Mouse (Mus musculus): Measurements from ENCODE around the gene Rnase1. TPM values are rescaled to one million over a fixed set of nuclear protein-coding genes. Genes with fewer than 3 reads are reported as not detected.

Gene Rnase1
- polyA plus RNA-seq, 1 experiment from 2014 or later = 1.1 TPM

DNA sequence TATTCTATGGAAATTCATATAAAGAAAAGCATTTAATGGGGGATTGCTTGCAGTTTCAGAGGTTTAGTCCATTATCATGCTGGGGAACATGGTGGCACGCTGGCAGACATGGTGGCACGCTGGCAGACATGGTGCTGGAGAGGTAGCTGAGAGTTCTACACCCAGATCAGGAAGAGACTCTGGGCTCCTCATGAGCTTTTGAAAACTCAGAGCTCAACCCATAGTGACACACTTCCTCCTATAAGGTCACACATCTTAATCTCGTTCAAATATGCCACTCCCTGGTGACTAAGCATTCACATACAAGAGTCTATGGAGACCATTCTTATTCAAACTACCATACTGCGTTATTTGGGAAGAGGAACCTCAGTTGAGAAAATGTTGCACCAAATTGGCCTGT is 14.2 kb downstream of the Rnase1 start:
- Histone ChIP-seq H3K9me3 (replicated peaks) (no peaks in the 10 kb centered on the region), H3K4me3 (replicated peaks) (no peak overlapping the region), H3K27me3 (replicated peaks) (no peaks in the 10 kb centered on the region), H3K36me3 (no peaks in the 10 kb centered on the region), H3K4me2 (no peak overlapping the region), H3K4me1 (no peaks in the 10 kb centered on the region), H3K9ac (replicated peaks) (no peak overlapping the region), H3K27ac (replicated peaks) (no peak overlapping the region)
- no peak for ATAC-seq (ENCODE audit: low FRiP score)
- 93% methylated on average over 4 of the region's 4 CpGs for WGBS

DNA sequence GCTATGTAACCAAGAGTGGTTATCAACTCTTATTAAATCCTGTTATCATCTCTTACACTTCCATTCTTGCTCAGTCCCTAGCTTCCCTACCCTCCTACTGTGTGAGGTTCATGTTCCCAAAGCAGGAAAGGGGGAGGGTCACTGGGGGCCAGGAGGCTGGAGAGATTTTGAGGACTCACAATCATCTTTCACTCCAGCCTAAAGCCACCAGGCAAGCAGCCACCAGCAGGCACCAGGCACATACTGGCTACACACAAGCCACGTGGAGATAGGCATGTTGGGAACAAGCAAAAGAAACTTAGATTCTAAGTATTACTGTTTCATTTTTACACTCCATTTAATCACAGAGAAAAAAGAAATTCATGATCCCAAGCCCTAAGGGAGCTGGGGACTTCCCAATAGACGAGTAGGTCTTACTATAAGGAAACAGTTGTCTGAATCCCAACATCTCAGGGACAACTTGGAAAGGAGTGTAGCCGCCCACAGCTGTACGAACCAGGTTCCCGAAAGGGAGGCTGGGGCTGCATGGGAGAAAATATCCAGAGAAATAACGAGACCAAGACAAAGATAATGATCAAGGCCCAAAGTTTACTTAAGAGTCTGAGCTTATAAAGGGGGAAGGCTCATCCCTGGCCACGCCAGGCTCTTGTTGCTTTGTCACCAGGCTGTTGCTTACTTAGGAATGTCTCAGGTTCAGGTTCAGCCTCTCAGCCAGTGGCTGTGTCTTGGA is 15.3 kb downstream of the Rnase1 start:
- Histone ChIP-seq H3K9ac (replicated peaks) (no peak overlapping the region), H3K4me2 (no peak overlapping the region), H3K27ac (replicated peaks) (no peak overlapping the region), H3K4me3 (replicated peaks) (no peak overlapping the region), H3K36me3 (no peaks in the 10 kb centered on the region), H3K27me3 (replicated peaks) (no peaks in the 10 kb centered on the region), H3K9me3 (replicated peaks) (no peaks in the 10 kb centered on the region), H3K4me1 (no peaks in the 10 kb centered on the region)
- 86% methylated on average over 7 of the region's 7 CpGs for WGBS
- no peak for ATAC-seq (ENCODE audit: low FRiP score)

- Histone ChIP-seq H3K9ac (replicated peaks) (no peak overlapping the region), H3K36me3 (no peaks in the 10 kb centered on the region), H3K9me3 (replicated peaks) (no peaks in the 10 kb centered on the region), H3K27ac (replicated peaks) (no peak overlapping the region), H3K4me3 (replicated peaks) (no peak overlapping the region), H3K27me3 (replicated peaks) (no peaks in the 10 kb centered on the region), H3K4me1 (no peaks in the 10 kb centered on the region), H3K4me2 (no peak overlapping the region)
- ATAC-seq (ENCODE audit: low FRiP score) = no peak
- WGBS = 92% methylated on average over 9 of the region's 9 CpGs
These were observed 16.2 kb downstream of the Rnase1 start for GRCm38 (mm10) chr14:51130315-51130940.

GRCm38 (mm10) chr14:51129624-51129975 is 17.0 kb downstream of the Rnase1 start:
- Histone ChIP-seq H3K36me3 (no peaks in the 10 kb centered on the region), H3K9ac (replicated peaks) (no peak overlapping the region), H3K4me3 (replicated peaks) (no peak overlapping the region), H3K27ac (replicated peaks) (no peak overlapping the region), H3K4me2 (no peak overlapping the region), H3K27me3 (replicated peaks) (no peaks in the 10 kb centered on the region), H3K9me3 (replicated peaks) (no peaks in the 10 kb centered on the region), H3K4me1 (no peaks in the 10 kb centered on the region)
- ATAC-seq (ENCODE audit: low FRiP score) = no peak
- WGBS = 89% methylated on average over 4 of the region's 4 CpGs

GRCm38 (mm10) chr14:51128775-51129623 is 17.6 kb downstream of the Rnase1 start:
- H3K4me2 ChIP-seq = no peak overlapping the region

DNA sequence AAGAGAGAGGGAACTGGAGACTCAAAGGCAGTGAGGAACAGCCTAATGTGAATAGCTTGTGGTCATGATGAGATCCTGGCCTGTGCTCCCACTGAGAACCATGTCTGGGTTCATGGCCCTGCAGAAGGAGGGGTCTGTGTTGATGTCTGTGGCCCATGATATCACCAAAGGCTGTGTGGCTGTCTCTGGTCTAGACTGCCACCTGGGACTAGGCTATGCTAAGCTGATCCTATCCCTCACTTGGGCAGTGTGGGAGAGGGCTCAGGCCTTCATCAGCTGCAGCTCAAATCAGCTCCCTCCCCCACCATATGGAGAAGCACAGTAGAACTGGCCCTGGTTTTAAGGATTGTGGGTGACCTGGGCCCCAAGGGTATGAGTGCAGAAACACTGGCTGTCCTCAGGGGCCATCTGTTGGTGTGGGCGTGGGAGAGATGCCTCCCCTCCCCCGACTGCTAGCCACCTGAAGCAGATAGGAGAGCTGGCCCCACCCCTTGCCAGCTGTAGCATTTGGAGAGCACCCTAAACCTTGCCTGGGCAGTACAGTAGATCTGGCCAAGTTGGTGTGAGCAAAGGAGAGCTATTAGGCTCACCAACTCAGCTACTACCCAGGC is 18.8 kb downstream of the Rnase1 start:
- WGBS = 78% methylated on average over 2 of the region's 2 CpGs

More at GRCm38 (mm10) chr14:51128775-51129623, 17.6 kb downstream of the Rnase1 start:
- Histone ChIP-seq H3K36me3 (no peaks in the 10 kb centered on the region), H3K9me3 (replicated peaks) (no peaks in the 10 kb centered on the region), H3K4me1 (no peaks in the 10 kb centered on the region), H3K27ac (replicated peaks) (no peak overlapping the region), H3K27me3 (replicated peaks) (no peaks in the 10 kb centered on the region), H3K4me3 (replicated peaks) (no peak overlapping the region), H3K9ac (replicated peaks) (no peak overlapping the region)
- no peak for ATAC-seq (ENCODE audit: low FRiP score)
- 87% methylated on average over 9 of the region's 9 CpGs for WGBS

GRCm38 (mm10) chr14:51125684-51126083 is 20.9 kb downstream of the Rnase1 start:
- H3K4me2 ChIP-seq = no peak overlapping the region
- H3K4me3 ChIP-seq (replicated peaks) = no peak overlapping the region
- no peak overlapping the region for H3K9ac ChIP-seq (replicated peaks)
- no peaks in the 10 kb centered on the region; the same call in 1 of the 2 replicates for H3K4me1 ChIP-seq
- H3K27ac ChIP-seq (replicated peaks) = no peak overlapping the region
- no peak for ATAC-seq (ENCODE audit: low FRiP score)
- H3K9me3 ChIP-seq (replicated peaks) = no peaks in the 10 kb centered on the region
- no peaks in the 10 kb centered on the region for H3K36me3 ChIP-seq
- 90% methylated on average over 6 of the region's 6 CpGs for WGBS
- H3K27me3 ChIP-seq (replicated peaks) = no peaks in the 10 kb centered on the region

More for the DNA sequence above, 18.8 kb downstream of the Rnase1 start:
- Histone ChIP-seq H3K27me3 (replicated peaks) (no peaks in the 10 kb centered on the region), H3K9me3 (replicated peaks) (no peaks in the 10 kb centered on the region), H3K4me2 (no peak overlapping the region), H3K36me3 (no peaks in the 10 kb centered on the region), H3K4me1 (no peaks in the 10 kb centered on the region), H3K4me3 (replicated peaks) (no peak overlapping the region), H3K27ac (replicated peaks) (no peak overlapping the region), H3K9ac (replicated peaks) (no peak overlapping the region)
- no peak for ATAC-seq (ENCODE audit: low FRiP score)

- 62% methylated on average over 12 of the region's 12 CpGs for WGBS
- Histone ChIP-seq H3K9me3 (replicated peaks) (no peaks in the 10 kb centered on the region), H3K27ac (replicated peaks) (no peak within 1 kb of the TSS), H3K36me3 (no peaks in the 10 kb centered on the region), H3K27me3 (replicated peaks) (no peaks in the 10 kb centered on the region), H3K4me1 (no peaks in the 10 kb centered on the region), H3K4me3 (replicated peaks) (no peak within 1 kb of the TSS), H3K4me2 (no peak within 1 kb of the TSS), H3K9ac (replicated peaks) (no peak within 1 kb of the TSS)
- ATAC-seq (ENCODE audit: low FRiP score) = no peak
These were observed 32.5 kb downstream of the Rnase1 start, which contains the start of gene Eddm3b for GRCm38 (mm10) chr14:51113916-51114560. TSS of gene Eddm3b (plus strand) at chr14:51114426.

DNA sequence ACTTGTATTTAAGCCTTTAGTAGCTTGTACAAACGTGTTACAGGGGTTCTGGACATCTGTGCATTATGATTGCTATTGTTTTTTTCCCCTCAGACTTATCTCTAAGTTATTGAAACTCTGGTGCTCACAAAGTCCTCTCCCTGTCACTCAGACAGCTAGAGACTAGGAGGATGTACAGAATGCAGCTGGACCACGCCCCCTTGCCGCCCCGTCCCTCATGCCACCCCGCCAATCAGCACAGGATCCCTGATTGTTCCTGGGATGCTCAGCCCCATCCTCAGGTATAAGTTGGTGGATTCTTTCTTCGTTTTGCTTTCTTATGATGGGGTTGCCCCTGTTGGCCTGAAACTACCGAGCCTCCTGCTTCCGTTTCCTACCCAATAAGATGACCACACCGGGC is 33.1 kb downstream of the Rnase1 start:
- 43% methylated on average over 9 of the region's 9 CpGs for WGBS
- no peak overlapping the region for H3K4me3 ChIP-seq (replicated peaks)
- ATAC-seq (ENCODE audit: low FRiP score) = no peak
- H3K4me1 ChIP-seq = no peaks in the 10 kb centered on the region
- H3K9ac ChIP-seq (replicated peaks) = no peak overlapping the region
- H3K27ac ChIP-seq (replicated peaks) = no peak overlapping the region
- H3K4me2 ChIP-seq = no peak overlapping the region
- no peaks in the 10 kb centered on the region for H3K36me3 ChIP-seq
- no peaks in the 10 kb centered on the region for H3K9me3 ChIP-seq (replicated peaks)
- H3K27me3 ChIP-seq (replicated peaks) = no peaks in the 10 kb centered on the region

DNA sequence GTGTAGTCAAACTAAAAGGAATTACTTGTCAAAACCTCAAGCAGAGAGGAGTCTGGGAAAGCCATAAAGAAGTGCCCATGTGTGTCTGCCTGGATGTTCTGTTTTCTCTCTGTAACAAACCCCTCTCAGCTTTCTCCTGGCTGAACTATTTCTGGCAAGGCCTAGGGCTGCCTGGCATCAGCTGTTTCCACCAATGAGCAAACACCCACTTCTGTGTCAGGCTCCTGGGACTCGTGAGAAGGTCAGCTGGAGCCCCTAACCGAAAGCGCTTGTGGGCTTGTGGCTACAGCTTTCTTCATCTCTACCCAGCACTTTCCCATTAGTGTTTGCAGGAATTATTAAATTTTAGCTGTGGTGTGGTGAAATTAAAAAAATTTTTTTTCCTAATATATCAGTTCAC is 34.6 kb downstream of the Rnase1 start:
- Histone ChIP-seq H3K4me1 (no peaks in the 10 kb centered on the region), H3K27me3 (replicated peaks) (no peaks in the 10 kb centered on the region), H3K4me3 (replicated peaks) (no peak overlapping the region), H3K4me2 (no peak overlapping the region), H3K9me3 (replicated peaks) (no peaks in the 10 kb centered on the region), H3K9ac (replicated peaks) (no peak overlapping the region), H3K27ac (replicated peaks) (no peak overlapping the region), H3K36me3 (no peaks in the 10 kb centered on the region)
- WGBS = 74% methylated on average over 3 of the region's 3 CpGs
- no peak for ATAC-seq (ENCODE audit: low FRiP score)

GRCm38 (mm10) chr14:51106449-51106967 is 40.1 kb downstream of the Rnase1 start:
- H3K4me1 ChIP-seq = no peaks in the 10 kb centered on the region

More at GRCm38 (mm10) chr14:51106449-51106967, 40.1 kb downstream of the Rnase1 start:
- Histone ChIP-seq H3K27me3 (replicated peaks) (no peaks in the 10 kb centered on the region), H3K4me2 (no peak overlapping the region), H3K36me3 (no peaks in the 10 kb centered on the region), H3K27ac (replicated peaks) (no peak overlapping the region), H3K9ac (replicated peaks) (no peak overlapping the region), H3K4me3 (replicated peaks) (no peak overlapping the region), H3K9me3 (replicated peaks) (no peaks in the 10 kb centered on the region)
- ATAC-seq (ENCODE audit: low FRiP score) = no peak

Measured in neural tube, embryonic 15.5 days (tissue).